Mouse (Mus musculus): ENCODE measurements around the gene Chrm3. TPM values are rescaled to one million over a fixed set of nuclear protein-coding genes. Genes with fewer than 3 reads are reported as not detected.

The Chrm3 gene
- 9.1 and 11.2 TPM in 2 replicates for polyA plus RNA-seq (2021; fragmentation: Nextera tagmentation)
- long read RNA-seq, experiment 1, partial matches to known transcripts: 0 of 5 reads
- long read RNA-seq, experiment 1, other reads (novel, unspliced or antisense): 3 of 5 reads
- long read RNA-seq, experiment 2, full-length matches to known transcripts: 6 of 23 reads
- long read RNA-seq, experiment 2, partial matches to known transcripts: 3 of 23 reads
- long read RNA-seq, experiment 2, other reads (novel, unspliced or antisense): 14 of 23 reads

GRCm38 (mm10) chr13:10360777-10361176 lies at the start of gene Chrm3:
Chrm3 (minus strand) TSS chr13:10360847.

Small RNAs within 50 kb of the gene (microRNA-seq; reads per million reads assigned to microRNA genes)
- not detected for gene Gm24187

All from layer of hippocampus, adult 6 months (tissue).